Mouse (Mus musculus) heart, adult 11 months (tissue): ENCODE data around the gene Map1b.

Experiments used
- DNase-seq: peaks from one replicate; pipeline ENCODE4 v3.0.0; 2022

The Map1b gene

DNA sequence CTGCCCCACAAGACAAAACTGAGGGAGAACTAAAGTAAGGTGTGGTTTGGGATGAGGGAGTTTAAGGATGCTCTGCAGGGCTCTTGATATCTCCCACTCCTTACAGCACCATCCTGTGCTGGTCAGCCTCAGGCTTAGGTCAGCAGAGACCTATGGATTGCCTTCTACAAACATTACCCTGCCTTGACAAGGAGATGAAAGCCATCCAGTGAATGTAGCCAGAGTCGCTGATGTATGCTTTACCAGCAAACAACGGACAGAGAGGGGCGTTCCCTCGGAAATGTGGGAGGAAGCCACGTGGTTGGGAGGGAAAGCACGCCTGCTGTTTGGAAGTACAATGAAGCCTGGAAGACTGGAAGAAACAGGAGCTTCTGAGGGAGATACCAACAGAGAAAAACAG lies 71.5 kb downstream of the Map1b start:
- peak; percentile 91 for DNase-seq

DNA sequence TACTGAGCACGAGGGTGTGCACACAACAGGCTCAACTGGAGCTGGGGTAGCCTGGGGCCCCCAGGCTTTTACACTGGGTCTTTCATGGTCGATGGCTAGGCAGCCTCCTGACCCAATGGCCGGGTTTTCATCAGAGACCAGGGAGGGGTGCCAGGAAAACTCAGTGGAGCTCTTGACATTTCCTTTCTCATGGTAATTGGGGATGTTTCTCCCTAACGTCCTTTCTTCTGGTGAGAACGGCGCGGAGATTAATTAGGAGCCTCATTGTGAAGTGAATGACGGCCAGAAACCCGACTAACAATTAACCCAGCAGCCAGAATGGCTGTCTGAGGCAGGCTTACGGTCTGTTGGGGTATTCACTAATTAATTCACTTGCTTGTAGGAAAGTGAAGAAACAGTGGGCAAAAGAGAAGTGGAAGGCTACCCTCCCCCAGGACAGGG lies 71.9 kb downstream of the Map1b start:
- no peak for DNase-seq

DNA sequence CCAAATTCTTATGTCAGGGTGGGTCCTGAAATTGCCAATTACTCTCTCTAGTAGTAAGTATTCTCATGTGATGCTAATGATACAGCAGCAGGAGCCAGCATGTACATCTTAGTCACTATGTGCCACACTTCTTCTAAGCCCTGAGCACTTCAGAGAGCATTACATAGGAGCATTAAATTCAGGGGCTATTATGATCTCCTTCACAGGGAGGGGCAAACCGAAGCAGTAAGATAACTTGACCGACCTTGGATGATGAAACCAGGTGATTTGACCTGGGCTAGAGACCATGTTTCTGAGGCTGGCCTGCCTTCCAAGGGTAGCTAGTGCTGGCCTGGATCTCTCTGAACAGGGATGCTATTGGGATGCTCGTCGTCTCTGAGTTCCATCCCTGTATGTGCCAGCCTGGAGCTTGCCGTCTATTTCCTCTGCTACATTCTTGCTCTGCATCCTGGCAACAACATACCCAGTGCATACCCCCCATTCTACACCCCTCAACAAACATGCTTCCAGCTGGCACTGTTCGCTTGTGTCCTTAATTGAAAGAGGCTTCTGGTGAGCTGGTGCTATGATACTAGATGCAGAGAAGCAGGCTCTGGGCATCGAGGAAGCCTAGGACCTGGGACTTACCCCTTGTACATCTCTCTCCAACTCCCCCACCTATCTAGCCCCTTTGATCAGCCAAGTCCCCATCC lies 72.7 kb downstream of the Map1b start:
- no peak for DNase-seq

DNA sequence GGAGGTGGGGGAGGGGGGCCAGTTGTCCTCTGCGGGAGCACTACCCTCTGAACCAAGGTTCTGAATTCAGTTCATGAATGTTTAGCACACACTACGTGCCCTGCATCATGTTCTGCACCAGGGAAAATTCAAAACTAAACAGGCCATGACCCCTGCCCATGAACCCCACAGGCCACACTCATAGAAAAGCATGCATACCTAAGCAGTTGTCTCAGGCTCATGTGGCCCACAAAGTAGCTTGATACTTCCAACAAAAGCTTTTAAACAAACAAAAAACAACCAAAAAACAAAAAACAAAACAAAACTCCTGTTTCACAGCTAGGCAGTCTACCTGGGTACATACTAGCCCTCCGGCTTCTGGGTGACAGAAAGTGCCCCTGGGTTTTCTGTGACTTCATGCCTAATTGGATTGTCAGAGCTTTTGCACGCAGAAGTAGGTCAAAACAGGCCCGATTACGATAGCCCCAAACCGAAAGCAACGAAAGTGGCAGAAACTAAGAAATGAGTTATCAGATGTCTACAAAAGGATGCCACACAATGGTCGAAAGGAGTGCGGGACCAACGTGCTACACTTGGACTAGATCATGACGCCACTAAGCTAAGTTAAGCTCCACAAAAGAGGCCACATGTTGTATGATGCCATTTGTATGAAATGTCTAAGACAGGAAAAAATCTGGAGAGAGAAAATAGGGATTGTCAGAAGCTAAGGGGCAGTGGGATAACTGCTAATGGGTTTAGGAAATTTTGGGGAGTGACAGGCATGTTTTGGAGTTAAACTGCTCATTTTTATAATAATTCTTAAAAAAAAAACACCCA lies 73.7 kb downstream of the Map1b start:
- peak; percentile 74 for DNase-seq

DNA sequence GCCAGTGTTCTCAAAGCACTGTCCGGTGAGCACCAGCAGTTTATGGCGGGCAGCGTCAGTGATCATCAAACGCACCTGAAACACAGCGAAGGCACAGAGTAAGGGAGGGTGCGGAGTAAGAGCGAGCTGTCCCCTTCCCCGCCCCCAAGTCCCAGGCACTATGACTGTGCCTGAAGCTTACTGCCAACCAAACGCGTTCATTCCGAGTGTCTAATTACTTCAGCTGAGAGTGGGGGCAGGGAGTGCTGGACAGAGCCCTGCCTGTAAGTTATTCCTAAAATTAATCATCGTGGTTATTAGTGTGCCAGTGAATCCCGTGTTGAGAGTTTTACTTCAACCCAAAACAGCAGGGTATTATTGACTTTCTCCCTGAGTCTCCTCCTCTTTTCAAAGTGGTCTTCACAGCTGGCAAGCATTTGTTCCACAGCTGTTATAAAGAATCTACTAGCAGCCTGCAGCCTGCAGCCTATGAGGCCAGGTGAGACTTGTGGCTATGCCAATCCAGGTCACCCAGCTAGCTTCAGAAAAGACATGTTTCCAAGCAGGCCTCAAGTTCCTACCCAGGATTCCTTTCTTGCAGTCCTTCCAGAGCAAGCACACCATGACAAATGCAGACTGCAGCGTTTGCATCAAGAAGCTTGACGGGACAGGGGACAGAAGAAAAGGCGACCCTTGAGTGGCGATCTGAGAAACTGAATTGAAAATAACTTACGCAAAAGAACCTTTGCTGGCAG lies 74.5 kb downstream of the Map1b start:
- peak; percentile 78 for DNase-seq

DNA sequence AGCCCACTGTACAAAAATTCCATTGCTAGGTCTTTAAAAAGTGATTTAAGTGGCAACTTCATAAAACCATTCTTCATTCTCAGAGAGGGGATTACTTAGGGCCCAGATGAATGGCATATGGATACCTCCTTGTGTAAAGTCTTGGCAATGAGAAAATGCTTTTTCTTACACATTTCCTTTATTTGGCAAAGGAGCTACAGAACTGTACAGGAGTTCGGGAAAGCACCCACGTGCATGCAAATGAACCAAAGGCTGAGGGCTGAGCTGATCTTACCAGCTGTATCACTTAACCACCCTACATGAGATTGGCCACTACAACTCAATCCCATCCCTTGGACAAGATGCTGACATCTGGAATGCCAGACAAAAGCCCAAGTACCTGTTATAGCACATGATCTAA lies 76.1 kb downstream of the Map1b start:
- no peak for DNase-seq

DNA sequence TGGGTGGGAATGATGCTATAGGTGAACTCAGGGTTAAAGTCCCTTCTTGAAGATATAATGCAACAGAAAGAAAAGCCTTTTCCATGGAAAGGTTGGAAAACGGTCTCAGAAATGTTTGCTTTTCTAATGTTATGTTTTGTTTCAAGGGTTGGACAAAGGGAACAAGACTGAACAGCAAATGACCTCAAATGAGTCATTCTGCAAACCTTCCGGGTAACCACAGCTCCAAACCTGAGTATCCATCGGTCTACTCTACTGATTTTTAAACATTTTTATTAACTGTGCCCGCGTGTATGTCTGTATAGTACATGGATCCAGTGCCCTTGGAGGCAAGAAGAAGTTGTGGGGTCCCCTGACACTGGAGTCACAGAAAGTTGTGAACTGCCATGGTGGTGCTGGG lies 77.0 kb downstream of the Map1b start:
- DNase-seq, result no peak

DNA sequence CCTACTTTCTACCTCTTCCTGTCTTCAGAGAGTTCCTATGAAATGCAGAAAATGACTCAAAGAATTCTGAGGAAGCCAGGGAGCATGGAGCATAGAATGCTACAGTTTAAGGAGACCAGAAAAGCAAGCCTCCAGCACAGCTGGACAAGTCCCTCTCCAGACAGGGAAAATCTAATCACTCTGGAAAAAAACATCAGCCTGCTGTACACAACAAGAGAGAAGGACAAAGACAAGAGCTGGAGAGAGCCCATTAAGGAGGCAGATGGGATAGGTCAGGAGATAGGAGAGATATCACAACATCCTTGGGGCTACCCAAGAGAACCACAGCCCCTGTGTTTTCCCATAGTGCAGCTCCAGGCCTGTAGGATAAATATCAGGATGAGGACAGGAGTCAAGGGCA lies 79.3 kb downstream of the Map1b start:
- peak; percentile 58 for DNase-seq

DNA sequence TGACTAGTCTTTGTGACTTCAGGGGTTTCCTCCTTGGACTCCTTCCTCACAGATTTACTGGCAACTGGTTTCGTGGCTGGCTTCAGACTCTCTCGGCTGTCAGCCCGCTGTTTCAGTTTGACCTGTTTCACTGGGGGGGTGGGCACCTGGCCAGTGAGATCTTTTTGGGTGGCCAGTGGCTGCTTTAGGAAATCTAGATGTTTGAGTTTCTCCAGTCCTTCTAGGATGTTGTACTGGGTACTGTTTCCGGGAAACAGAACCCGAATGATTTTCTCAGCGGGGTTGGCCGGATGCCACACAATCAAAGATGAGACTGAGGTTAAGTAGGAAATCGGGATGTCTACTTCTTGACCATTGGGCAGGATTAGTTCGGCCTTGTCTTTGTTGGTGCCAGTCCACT lies 81.8 kb downstream of the Map1b start:
- DNase-seq, result peak; percentile 83

DNA sequence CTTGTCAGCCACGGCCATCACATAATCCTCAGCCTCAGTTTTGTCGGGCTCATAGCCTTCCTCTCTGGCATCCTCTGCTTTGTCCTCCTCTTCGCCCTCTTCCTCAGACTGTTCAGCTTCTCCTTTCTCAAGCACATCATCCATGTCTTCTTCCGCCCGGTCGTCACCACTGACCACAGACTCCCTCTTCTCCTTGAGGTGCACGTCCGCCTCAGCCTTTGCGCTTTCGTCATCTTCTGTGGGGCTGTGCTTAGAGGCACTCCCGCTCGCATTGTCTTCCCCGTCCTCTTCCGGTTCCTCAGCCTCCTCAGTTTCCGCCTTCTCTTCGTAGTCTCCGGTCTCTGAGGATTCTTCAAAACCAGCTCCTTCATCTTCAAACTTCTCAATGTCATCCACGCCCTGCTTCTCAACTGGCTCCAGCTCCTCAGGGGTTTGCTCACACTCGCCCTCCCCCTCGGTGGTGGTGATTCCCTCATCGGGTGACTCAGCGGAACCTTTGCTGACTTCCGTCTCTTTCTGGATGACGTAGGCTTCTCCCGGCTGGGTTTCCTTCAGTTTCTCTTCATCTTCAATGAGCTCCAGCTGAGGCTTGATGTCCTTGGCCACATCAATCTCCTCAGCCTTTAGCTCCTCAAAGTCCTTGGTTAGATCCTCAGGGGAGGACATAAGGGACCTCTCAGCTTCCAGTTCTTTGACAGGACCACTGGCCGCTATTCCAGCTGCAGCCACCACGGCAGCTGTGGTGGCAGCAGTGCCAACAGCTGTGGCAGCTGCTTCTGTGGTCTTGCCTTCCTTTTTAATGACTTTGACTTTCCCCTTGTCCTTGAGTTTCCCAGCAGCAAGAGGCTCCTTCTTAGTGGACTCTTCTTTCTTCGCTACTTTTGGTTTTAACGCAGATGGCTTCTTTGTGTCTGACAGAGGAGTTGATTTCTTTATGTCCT lies 83.0 kb downstream of the Map1b start:
- no peak for DNase-seq

DNA sequence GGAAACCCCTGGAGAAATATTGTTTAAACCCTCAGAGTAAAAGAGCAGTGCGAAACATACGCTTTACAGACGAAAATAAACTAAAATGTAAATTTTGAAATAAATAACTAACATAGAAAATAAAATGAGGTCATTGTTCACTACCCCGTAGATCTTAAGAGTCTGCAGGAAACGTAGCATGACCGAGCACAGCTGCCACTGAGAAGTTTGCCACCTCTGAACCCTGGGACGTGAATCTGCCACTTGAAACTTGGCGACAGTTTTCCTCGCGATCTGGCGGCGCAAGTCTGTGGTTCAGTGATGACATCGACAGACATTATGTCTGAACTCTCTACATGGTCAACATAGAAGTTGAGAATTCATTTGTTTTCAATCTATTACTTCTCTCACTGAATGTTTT lies 92.8 kb downstream of the Map1b start:
- no peak for DNase-seq

DNA sequence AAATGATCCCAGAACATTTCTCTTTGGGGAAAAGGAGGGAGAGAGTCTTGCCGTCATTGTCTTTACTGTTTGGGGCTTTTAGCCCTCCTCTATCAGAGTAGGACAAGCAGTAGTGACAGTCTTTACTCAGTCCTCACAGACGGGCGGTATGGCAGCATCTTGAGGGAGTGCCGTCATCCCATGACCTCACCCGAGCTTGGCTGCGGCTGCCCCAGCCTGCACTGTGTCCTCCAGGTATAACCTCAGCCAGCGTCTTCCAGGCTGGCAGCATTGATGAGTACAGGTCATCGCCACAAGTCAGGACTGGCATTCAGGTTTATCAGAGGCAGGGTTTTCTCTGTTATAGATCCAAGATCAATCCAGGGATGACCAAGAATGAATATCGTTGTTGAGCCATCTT lies 99.7 kb downstream of the Map1b start:
- peak; percentile 80 for DNase-seq

DNA sequence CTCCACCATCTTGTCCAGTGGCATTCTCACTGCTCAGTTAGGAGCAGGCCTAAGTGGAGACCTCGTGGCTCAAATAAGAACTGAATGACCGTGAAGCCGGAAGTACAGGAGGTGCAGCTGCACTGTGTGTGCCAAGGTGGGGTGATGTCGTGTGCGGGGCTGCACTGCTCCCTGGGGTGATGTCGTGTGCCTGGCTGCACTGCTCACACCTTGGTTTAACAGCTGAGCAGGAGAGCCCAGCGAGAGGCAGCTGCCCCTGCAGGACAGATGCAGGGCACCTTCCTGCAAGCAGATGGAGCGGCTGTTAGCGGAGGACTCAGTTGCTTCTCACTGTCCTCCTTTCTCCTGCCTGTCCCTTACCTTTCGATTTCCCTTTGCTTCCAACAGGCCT lies 102.0 kb downstream of the Map1b start:
- DNase-seq, result no peak

DNA sequence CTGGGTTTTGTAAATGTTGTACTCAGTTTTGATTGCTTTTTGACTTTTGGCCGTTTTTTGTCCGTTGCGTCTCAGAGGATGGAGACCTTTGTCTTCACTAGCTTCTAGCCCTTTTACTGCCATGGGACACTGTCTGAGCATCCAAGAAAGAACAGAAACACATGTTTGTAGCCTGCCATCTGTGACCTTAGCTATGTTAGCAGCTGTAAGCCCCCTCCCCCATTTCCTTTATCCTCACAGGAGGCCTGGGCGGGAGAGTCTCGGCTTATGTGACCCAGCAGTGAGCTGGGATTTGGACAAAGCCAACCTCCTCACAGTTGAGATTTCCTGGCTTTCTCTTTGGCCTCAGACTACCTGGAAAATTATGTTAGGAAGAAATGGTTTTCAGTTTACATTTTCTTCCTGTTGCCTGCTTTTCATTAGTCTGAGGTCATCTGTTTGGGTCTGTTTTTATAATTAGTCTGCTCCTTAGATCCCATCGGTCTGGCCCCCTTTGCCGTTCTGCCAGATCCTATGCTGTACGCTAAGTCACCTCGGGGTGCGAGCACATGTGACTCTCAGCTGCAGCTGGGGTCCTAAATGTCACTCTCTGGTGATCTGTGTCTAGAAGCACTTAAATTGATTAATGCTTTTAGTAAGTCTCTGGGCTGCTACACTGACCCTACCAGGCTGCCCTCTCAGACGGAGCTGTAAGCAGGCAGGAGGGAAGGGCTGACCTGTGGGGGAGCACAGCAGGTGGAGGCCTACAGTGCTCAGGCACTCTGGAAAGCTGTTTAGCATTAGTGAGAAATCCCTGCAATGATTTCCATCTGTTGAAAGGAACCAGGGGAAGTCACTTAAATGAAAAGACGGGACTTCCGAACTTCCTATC lies 102.6 kb downstream of the Map1b start:
- DNase-seq, result no peak

DNA sequence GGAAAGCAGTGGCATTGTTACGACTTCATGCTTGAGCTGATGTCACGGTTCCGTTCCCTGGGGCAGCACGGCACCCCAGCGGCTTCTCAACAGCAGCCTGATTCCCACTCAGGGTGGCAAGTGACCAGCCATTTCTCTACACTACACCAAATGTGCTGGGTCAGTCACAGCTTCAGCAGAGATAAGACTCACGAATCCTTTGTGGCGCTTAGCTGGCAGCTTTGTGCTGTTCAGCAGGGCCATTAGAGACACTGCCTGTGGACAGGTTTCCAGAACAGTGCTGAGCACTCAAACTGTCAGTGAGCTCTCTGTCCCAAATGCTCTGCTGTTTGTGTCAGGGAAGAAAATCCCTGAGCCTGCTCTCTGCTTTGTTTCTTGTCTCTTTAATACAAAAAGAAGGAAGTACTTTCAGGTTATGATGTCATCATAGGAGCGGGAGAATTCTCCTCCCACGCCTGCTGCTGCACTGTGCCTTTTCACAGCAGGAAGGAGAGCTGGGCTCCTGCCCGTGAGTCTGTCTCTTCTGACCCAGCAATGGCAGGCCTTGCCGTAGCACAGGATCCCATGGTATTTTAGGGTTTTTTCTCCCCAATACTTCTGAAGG lies 103.8 kb downstream of the Map1b start:
- peak; percentile 97 for DNase-seq

DNA sequence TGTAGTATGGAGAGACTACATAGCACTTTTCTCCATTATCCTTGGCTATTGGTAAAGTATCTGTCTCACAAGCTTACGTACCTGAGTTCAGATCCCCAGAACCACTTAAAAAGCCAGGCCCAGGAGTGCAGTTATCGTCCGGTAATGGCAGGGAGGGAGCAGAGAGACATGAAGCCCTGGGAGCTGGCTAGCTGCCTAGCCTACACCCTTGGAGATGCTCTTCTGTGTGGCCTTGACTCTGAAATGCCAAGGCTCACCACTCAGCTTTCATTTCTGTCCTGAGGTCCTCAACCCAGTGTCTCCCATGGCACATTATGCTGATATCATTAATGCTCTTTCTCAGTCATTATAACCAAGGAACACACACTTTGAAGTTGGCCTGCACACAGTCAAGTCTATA lies 104.6 kb downstream of the Map1b start:
- DNase-seq, result no peak

DNA sequence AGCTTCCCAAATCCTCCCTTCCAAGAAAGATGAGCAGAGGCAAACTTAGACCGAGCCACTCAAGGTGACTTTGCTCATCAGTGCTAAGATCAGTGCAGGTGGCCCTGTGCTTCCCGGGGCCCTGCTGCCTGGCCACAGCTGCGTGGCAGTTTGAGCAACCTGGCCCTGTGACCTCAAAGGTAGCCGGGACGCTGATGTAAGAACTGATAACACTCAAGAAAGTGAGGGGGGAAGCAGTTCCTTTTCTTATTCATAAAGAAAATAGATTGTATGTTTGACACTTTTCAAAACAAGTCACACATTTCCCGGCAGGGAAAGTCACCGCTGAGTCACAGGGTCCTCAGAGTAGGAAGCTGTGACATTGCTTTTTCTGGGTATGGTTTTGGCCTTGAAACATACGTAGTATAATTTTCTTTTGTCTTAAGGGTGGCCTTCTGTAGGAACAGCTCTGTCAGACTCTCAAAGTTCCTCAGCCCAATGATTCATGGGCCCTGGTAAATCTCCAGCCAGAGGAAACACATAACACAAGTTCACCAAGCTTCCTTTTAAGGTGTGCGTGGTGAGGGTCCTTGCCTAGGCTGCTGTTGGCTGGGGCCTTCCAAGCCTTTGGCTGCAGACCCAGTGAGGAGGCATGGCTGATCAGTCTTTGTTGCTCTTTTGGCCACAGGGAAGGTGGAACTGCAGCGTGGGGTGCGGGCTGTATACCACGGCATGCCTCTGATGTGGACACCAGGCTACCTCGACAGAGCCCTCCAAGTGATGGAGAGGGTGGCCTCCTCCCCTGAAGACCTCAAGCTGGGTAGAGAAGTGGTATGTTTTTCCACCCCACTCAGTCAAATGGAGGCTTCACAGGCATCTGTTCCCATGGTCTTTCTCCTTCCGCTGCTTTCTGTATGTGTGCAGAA lies 105.5 kb downstream of the Map1b start:
- DNase-seq, result peak; percentile 86

DNA sequence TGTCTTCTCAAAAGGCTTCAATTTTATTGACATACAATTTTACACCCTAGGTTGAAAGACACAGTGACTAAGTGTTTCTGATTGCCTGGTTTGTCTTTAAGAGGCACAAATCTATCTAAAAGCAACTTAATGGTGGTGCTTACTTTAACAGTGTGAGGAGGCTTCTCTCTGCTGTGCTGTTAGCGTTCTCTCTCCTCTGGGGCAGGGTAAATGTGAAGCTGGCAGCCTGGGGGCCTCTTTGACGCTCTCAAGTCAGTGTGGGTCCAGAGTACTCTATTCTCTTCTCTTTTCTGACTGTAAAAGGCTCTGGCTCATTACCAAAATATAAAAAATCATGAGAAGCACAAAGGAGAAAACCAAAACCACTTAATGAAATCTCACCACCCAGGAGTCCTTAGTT lies 107.1 kb downstream of the Map1b start:
- DNase-seq, result no peak

DNA sequence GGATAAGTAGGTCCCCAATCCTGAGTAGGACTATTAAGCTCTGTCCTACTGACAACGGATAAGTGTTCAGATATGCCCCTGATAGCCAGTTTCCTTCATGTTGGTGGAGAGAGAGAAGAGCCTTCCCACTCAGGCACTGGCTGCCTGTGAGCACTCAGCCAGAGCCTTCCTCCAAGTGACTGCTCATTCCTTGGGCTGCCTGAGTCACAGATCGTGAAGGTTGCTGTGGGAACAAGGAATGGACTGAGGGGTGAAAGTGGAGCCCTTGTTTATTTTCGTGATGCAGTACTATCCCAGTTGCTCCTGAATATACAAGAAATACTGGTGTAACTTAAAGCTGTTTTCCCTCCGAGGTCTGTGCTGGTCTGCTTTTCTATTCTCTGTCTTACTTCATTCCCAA lies 117.0 kb downstream of the Map1b start:
- DNase-seq, result no peak

DNA sequence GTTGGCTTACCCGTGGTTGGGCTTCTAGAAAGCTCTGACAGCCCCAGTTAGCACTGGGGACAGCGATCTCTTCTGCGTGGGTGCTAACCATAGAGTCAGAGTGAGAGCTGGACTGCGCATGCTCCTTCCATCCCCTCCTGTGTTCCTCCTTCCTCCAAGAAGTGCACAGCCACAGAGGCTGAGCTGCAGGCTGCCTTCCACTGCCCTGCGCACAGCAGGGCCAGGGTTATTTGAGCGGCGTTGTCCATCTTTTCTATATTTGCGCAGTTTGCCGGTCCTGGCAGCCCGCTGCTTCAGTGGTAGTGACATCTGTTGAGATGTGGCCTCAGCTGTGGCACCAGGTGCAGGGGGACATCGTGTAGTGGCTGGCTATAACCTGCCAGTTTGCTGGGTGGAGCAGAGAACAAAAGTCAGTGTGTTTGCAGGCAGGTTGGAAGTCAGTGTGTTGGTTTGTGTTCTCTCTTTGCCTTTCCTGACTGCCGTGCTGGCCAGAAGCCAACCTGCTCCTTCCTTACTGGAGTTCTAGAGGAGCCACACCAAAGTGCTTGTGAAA lies 118.1 kb downstream of the Map1b start:
- peak; percentile 91 for DNase-seq
